Mouse (Mus musculus) hindbrain, postnatal 0 days (tissue): ENCODE results near the gene Rora. TPM values are rescaled to one million over a fixed set of nuclear protein-coding genes. Genes with fewer than 3 reads are reported as not detected.

ENCODE experiments used
- ATAC-seq: fragments of 200-750 bp; cut with Nextera tagmentation; 2 replicates; pipeline ENCODE4 v1.8.0; 2017; ENCODE audit warnings: mild to moderate bottlenecking, moderate TSS enrichment, moderate library complexity
- DNase-seq: peaks from one replicate; pipeline ENCODE4 v3.0.0-alpha.2; 2015; ENCODE audit warnings: low spot score
- H3K27ac ChIP-seq: fragments of 300-500 bp; sonication (generic); 2 replicates; pipeline ENCODE4 v1.5.1; 2014; ENCODE audit warnings: mild to moderate bottlenecking
- H3K27me3 ChIP-seq: fragments of 300-500 bp; sonication (generic); 2 replicates; pipeline ENCODE4 v1.6.1; 2014; ENCODE audit warnings: low read length, mixed read lengths; ENCODE audit not compliant: insufficient read depth
- H3K36me3 ChIP-seq: fragments of 300-500 bp; sonication (generic); 2 replicates; pipeline ENCODE4 v1.6.1; 2014; ENCODE audit warnings: low read length, mixed read lengths; ENCODE audit not compliant: insufficient read depth
- H3K4me1 ChIP-seq: fragments of 300-500 bp; sonication (generic); 2 replicates; pipeline ENCODE4 v1.6.1; 2014; ENCODE audit warnings: antibody characterized with exemption, low read length, mixed read lengths; ENCODE audit not compliant: insufficient read depth
- H3K4me2 ChIP-seq: fragments of 300-500 bp; sonication (generic); 2 replicates; pipeline ENCODE4 v1.6.1; 2014; ENCODE audit warnings: low read depth, mild to moderate bottlenecking, low read length, moderate library complexity, mixed read lengths
- H3K4me3 ChIP-seq: fragments of 300-500 bp; sonication (generic); 2 replicates; pipeline ENCODE4 v1.5.1; 2014; ENCODE audit warnings: low read length
- H3K9ac ChIP-seq: fragments of 300-500 bp; sonication (generic); replicated peaks from 2 replicates; pipeline ENCODE4 v1.6.1; 2014; ENCODE audit warnings: mild to moderate bottlenecking, low read length, moderate library complexity, mixed read lengths
- H3K9me3 ChIP-seq: fragments of 300-500 bp; sonication (generic); 2 replicates; pipeline ENCODE4 v1.6.1; 2016; ENCODE audit warnings: low read length, mixed read lengths
- CTCF ChIP-seq: IDR thresholded peaks from 2 replicates; pipeline ENCODE4 v1.5.1; 2016; ENCODE audit warnings: antibody characterized with exemption, control low read depth, low read depth
- WGBS: fragments of 180-500 bp; shearing (Covaris S2); extraction: QIAGEN DNeasy Blood & Tissue Kit; methylation state at CpG from one replicate; pipeline ENCODE4 v1.1.7; 2014; 5-methylcytosine and 5-hydroxymethylcytosine counted together
- polyA plus RNA-seq: library from polyadenylated mRNA; unstranded; fragments of >200 nt; fragmentation: Nextera tagmentation; extraction: Ambion mirVana; gene quantifications from 2 replicates; pipeline ENCODE4 v1.2.1, GENCODE M21; 2015
- total RNA-seq: library from RNA; depleted of rRNA; stranded (reverse); fragments of >200 nt; gene quantifications from 2 replicates; pipeline ENCODE4 v1.2.3, GENCODE M21; 2014

The Rora gene
- total and polyA plus RNA-seq, 2 experiments from 2014 or later, result 27.5 to 59.4 TPM

- 62% methylated on average over 4 of the region's 4 CpGs for WGBS
- ATAC-seq, result no peak
- no peak overlapping the region for H3K4me3 ChIP-seq
- no peak for DNase-seq
- H3K9me3 ChIP-seq, result no peaks in the 10 kb centered on the region
- no peaks in the 10 kb centered on the region for H3K27me3 ChIP-seq
- H3K9ac ChIP-seq, result no peak overlapping the region
- no peaks in the 10 kb centered on the region for H3K4me1 ChIP-seq
- H3K27ac ChIP-seq, result no peak overlapping the region
- no peak for TF ChIP-seq CTCF
- no peak overlapping the region for H3K4me2 ChIP-seq
- no peaks in the 10 kb centered on the region for H3K36me3 ChIP-seq
Measured at GRCm38 (mm10) chr9:68978656-68979055, 325.1 kb downstream of the Rora start.

GRCm38 (mm10) chr9:68980041-68980440, 326.5 kb downstream of the Rora start:
- H3K36me3 ChIP-seq, result no peaks in the 10 kb centered on the region
- H3K9ac ChIP-seq, result no peak overlapping the region
- DNase-seq (no peak), ATAC-seq (no peak)
- no peaks in the 10 kb centered on the region for H3K9me3 ChIP-seq
- H3K27ac ChIP-seq, result no peak overlapping the region
- no peak overlapping the region for H3K4me2 ChIP-seq
- no peak for TF ChIP-seq CTCF
- H3K4me1 ChIP-seq, result no peaks in the 10 kb centered on the region
- 85% methylated on average over 4 of the region's 4 CpGs for whole genome bisulfite sequencing
- no peaks in the 10 kb centered on the region for H3K27me3 ChIP-seq
- H3K4me3 ChIP-seq, result no peak overlapping the region

- no peak for ATAC-seq
- H3K9ac ChIP-seq, result no peak overlapping the region
- H3K4me3 ChIP-seq, result no peak overlapping the region
- 84% methylated on average over 6 of the region's 6 CpGs for WGBS
- no peaks in the 10 kb centered on the region for H3K27me3 ChIP-seq
- H3K4me1 ChIP-seq, result no peaks in the 10 kb centered on the region
- TF ChIP-seq CTCF, result no peak
- DNase-seq, result no peak
- H3K4me2 ChIP-seq, result no peak overlapping the region
- no peaks in the 10 kb centered on the region for H3K9me3 ChIP-seq
- H3K27ac ChIP-seq, result no peak overlapping the region
- H3K36me3 ChIP-seq, result no peaks in the 10 kb centered on the region
Measured at GRCm38 (mm10) chr9:68985046-68985445, 331.5 kb downstream of the Rora start.

- H3K27me3 ChIP-seq, result no peaks in the 10 kb centered on the region
- H3K27ac ChIP-seq, result no peak overlapping the region
- no peak overlapping the region for H3K4me2 ChIP-seq
- no peaks in the 10 kb centered on the region for H3K9me3 ChIP-seq
- 30% methylated on average over 3 of the region's 3 CpGs for WGBS
- no peak overlapping the region for H3K4me3 ChIP-seq
- H3K36me3 ChIP-seq, result no peaks in the 10 kb centered on the region
- H3K4me1 ChIP-seq, result no peaks in the 10 kb centered on the region
- ATAC-seq (no peak), DNase-seq (no peak)
- TF ChIP-seq CTCF, result no peak
- no peak overlapping the region for H3K9ac ChIP-seq
Measured at GRCm38 (mm10) chr9:68985796-68986195, 332.2 kb downstream of the Rora start.

GRCm38 (mm10) chr9:68987290-68988042, 333.9 kb downstream of the Rora start:
- no peak for TF ChIP-seq CTCF

GRCm38 (mm10) chr9:68988162-68988911, 334.8 kb downstream of the Rora start:
- Histone ChIP-seq H3K27me3 (no peaks in the 10 kb centered on the region), H3K27ac (no peak overlapping the region), H3K36me3 (no peaks in the 10 kb centered on the region), H3K4me1 (no peaks in the 10 kb centered on the region), H3K4me3 (no peak overlapping the region), H3K9me3 (no peaks in the 10 kb centered on the region), H3K9ac (no peak overlapping the region), H3K4me2 (no peak overlapping the region)
- 70% methylated on average over 13 of the region's 13 CpGs for WGBS
- no peak for DNase-seq
- TF ChIP-seq CTCF, result no peak
- no peak for ATAC-seq

More at GRCm38 (mm10) chr9:68987290-68988042, 333.9 kb downstream of the Rora start:
- no peaks in the 10 kb centered on the region for H3K27me3 ChIP-seq
- no peak for ATAC-seq
- H3K4me3 ChIP-seq, result no peak overlapping the region
- H3K27ac ChIP-seq, result no peak overlapping the region
- no peaks in the 10 kb centered on the region for H3K36me3 ChIP-seq
- no peak overlapping the region for H3K4me2 ChIP-seq
- H3K4me1 ChIP-seq, result no peaks in the 10 kb centered on the region
- DNase-seq, result no peak
- H3K9me3 ChIP-seq, result no peaks in the 10 kb centered on the region
- no peak overlapping the region for H3K9ac ChIP-seq
- WGBS, result 78% methylated on average over 6 of the region's 6 CpGs
